Mouse (Mus musculus) liver, embryonic 16.5 days (tissue): Measurements from ENCODE around the gene Mt4. TPM values are rescaled to one million over a fixed set of nuclear protein-coding genes. Genes with fewer than 3 reads are reported as not detected.
A peak's percentile ranks its signal among the peaks of the same experiment; 100 is the strongest.

Experiments
- ATAC-seq: fragments of 200-750 bp; cut with Nextera tagmentation; 2 replicates; pipeline ENCODE4 v1.8.0; 2017; ENCODE audit warnings: low read depth, mild to moderate bottlenecking, moderate number of reproducible peaks, moderate library complexity
- H3K27ac ChIP-seq: fragments of 300-500 bp; sonication (generic); 2 replicates; pipeline ENCODE4 v1.5.1; 2014; ENCODE audit warnings: mild to moderate bottlenecking, low read length
- H3K27me3 ChIP-seq: fragments of 300-500 bp; sonication (generic); 2 replicates; pipeline ENCODE4 v1.6.1; 2014; ENCODE audit warnings: low read depth, low read length, mixed read lengths; ENCODE audit not compliant: control insufficient read depth, insufficient read depth
- H3K36me3 ChIP-seq: fragments of 300-500 bp; sonication (generic); 2 replicates; pipeline ENCODE4 v1.6.1; 2014; ENCODE audit warnings: mild to moderate bottlenecking; ENCODE audit not compliant: control insufficient read depth, insufficient read depth
- H3K4me1 ChIP-seq: fragments of 300-500 bp; sonication (generic); 2 replicates; pipeline ENCODE4 v1.6.1; 2014; ENCODE audit warnings: low read depth, low read length, mixed read lengths; ENCODE audit not compliant: control insufficient read depth
- H3K4me2 ChIP-seq: fragments of 300-500 bp; sonication (generic); 2 replicates; pipeline ENCODE4 v1.6.1; 2014; ENCODE audit warnings: low read depth, low read length, mixed read lengths
- H3K4me3 ChIP-seq: fragments of 300-500 bp; sonication (generic); 2 replicates; pipeline ENCODE4 v1.5.1; 2014; ENCODE audit warnings: low read depth, mild to moderate bottlenecking, low read length
- H3K9ac ChIP-seq: fragments of 300-500 bp; sonication (generic); 2 replicates; pipeline ENCODE4 v1.6.1; 2014; ENCODE audit warnings: low read depth, low read length
- H3K9me3 ChIP-seq: fragments of 300-500 bp; sonication (generic); replicated peaks from 2 replicates; pipeline ENCODE4 v1.6.1; 2016; ENCODE audit warnings: low read length; ENCODE audit not compliant: control insufficient read depth
- WGBS: fragments of 180-500 bp; shearing (Covaris S2); extraction: QIAGEN DNeasy Blood & Tissue Kit; methylation state at CpG from one replicate; pipeline ENCODE4 v1.1.7; 2014; ENCODE audit not compliant: insufficient replicate concordance; 5-methylcytosine and 5-hydroxymethylcytosine counted together
- polyA plus RNA-seq: library from polyadenylated mRNA; unstranded; fragments of >200 nt; fragmentation: Nextera tagmentation; extraction: Ambion mirVana; gene quantifications from 2 replicates; pipeline ENCODE4 v1.2.1, GENCODE M21; 2015

The Mt4 gene
- polyA plus RNA-seq, 1 experiment from 2014 or later = 0.67 TPM

DNA sequence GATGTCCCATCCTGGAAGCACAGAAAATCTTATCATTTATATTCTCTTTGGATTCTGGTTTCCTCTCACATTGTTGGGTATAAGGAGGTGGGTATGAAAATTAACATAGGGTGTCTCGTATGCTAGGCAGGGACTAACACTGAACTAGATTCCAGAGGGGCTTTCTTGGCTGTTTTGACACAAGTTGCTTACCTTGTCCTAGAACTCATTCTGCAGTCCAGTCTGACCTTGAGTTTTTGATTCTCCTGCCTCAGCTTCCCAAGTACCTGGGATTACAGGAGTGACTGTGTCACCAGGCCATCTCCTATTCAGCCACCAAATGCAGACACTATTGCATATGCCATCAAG lies 43.5 kb downstream of the Mt4 start:
- 54% methylated on average over 1 of the region's 1 CpGs for WGBS
- no peaks in the 10 kb centered on the region for H3K9me3 ChIP-seq
- ATAC-seq = no peak
- peaks cover 4% of the 10 kb centered on the region; the same call in 1 of the 2 replicates for H3K27me3 ChIP-seq
- H3K9ac ChIP-seq = peak overlapping the region; percentile 78
- H3K36me3 ChIP-seq = no peaks in the 10 kb centered on the region
- H3K27ac ChIP-seq = peak overlapping the region; percentile 100
- peaks cover 62% of the 10 kb centered on the region for H3K4me1 ChIP-seq
- H3K4me3 ChIP-seq = peak overlapping the region; percentile 75
- peak overlapping the region; percentile 66 for H3K4me2 ChIP-seq

DNA sequence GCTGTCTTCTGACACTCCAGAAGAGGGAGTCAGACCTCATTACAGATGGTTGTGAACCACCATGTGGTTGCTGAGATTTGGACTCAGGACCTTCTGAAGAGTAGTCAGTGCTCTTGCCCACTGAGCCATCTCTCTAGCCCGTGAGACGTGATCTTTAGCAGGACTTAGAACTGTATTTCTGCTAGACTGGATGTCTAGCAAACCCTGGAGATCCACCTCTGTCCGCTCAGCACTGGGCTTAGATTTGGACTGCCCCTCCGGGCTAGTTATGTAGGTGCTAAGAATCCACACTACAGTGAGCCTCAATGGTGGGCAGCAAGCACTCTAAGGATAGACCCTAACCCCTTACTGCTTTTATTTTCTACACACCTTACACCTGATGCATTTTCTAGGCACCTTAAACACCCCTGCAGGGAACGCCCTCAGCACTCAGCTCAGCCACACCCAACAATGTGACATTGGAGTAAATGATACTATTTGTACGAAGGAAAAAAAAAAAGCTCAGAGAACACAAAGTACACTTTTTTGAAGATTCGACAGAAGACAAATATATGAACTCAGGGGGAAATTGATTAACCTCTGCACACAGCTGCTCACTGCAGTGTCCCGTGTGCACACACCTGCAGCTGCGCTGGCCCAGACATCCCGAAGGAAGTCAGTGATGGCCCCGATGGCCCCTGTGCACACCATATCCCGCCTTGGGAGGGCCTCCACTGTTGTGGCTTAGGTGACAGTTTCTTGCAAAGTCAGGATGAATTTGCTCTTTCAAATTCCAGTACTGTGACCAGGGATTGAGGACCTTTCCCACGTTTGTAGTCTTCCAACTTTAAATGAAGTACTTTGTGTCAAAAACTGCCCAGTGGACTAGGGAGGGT lies 45.3 kb downstream of the Mt4 start:
- peak overlapping the region; percentile 86 for H3K4me2 ChIP-seq
- H3K4me1 ChIP-seq = peaks cover 73% of the 10 kb centered on the region
- H3K27me3 ChIP-seq = peaks cover 4% of the 10 kb centered on the region; the same call in 1 of the 2 replicates
- WGBS = 46% methylated on average over 13 of the region's 13 CpGs
- no peak for ATAC-seq
- peak overlapping the region; percentile 64 for H3K9ac ChIP-seq
- H3K9me3 ChIP-seq = no peaks in the 10 kb centered on the region
- H3K36me3 ChIP-seq = no peaks in the 10 kb centered on the region
- H3K27ac ChIP-seq = peak overlapping the region; percentile 96
- H3K4me3 ChIP-seq = peak overlapping the region; percentile 61

DNA sequence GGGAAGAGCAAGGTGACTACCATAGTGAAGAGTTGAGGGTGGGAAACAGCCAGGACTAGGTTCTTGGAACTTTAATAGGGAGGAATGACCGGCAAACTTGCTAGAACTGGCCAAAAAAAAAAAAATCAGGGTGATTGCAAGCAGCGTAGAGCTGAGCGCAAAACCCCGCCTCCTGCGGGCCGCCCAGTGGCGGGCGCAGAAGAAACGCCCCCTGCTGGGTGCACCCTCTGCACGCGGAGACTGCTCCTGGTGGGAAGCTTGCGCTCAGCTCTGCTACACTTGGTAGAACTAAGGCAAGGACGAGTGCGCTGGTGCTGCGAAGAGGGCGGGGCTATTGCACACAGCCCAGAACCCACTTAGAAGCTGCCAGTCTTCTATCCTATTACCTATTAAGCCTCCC lies 46.1 kb downstream of the Mt4 start:
- H3K4me3 ChIP-seq = peak overlapping the region; percentile 61
- H3K4me2 ChIP-seq = peak overlapping the region; percentile 86
- H3K9ac ChIP-seq = peak overlapping the region; percentile 64
- no peaks in the 10 kb centered on the region for H3K36me3 ChIP-seq
- no peaks in the 10 kb centered on the region for H3K9me3 ChIP-seq
- ATAC-seq = peak; percentile 57
- peak overlapping the region; percentile 96 for H3K27ac ChIP-seq
- H3K27me3 ChIP-seq = peaks cover 7% of the 10 kb centered on the region; the same call in 1 of the 2 replicates
- WGBS = 0% methylated on average over 16 of the region's 16 CpGs
- peaks cover 69% of the 10 kb centered on the region for H3K4me1 ChIP-seq

DNA sequence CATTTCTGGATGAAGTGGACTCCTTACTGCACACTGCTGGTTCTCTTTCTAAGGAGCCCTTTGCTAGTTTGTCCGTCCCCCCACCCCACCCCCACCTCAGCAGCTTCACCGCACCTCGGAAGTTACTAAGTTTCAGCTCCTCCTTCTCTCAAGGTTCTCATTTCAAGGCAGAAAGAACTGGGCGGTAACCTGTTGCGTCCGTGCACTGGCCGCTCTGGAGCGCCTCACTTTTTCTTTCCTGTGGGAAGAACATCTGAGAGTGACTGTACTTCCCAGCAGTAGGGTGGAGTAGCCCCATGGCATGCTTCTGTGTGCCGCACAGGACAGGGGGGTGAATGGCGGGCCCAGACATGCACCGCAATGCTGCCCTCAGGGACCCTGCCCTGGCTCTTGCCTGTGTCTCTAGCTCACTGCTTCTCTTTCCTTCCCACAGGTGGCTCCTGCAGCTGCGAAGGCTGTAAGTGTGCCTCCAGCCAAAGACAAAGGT lies 47.4 kb downstream of the Mt4 start:
- peak overlapping the region; percentile 96 for H3K27ac ChIP-seq
- H3K9ac ChIP-seq = peak overlapping the region; percentile 64
- peaks cover 7% of the 10 kb centered on the region for H3K27me3 ChIP-seq
- ATAC-seq = no peak
- H3K4me3 ChIP-seq = peak overlapping the region; percentile 3; the same call in 1 of the 2 replicates
- WGBS = 47% methylated on average over 12 of the region's 12 CpGs
- H3K4me1 ChIP-seq = peaks cover 66% of the 10 kb centered on the region
- peak overlapping the region; percentile 86 for H3K4me2 ChIP-seq
- no peaks in the 10 kb centered on the region for H3K9me3 ChIP-seq
- no peaks in the 10 kb centered on the region for H3K36me3 ChIP-seq

DNA sequence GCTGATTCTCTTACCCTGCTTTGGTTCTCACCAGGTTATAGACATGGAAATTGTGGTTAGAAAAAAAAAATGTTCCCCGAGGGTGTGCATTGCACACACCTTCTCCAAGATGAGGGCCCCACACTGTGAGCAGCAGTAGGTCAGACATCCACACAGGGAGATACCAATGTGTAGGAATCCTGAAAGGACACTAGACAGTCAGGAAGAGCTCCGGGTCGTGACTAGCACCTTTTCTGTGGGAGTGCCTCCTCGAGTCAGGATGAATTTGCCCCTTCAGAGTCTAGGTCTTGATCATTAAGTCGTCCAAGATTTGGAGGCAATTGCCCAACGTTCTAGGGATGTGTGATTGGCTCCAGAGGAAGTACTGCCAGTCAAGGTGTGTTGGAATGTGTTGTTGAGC lies 48.8 kb downstream of the Mt4 start:
- Histone ChIP-seq H3K9ac (peak overlapping the region; percentile 66), H3K27ac (peak overlapping the region; percentile 93), H3K27me3 (peaks cover 7% of the 10 kb centered on the region), H3K9me3 (no peaks in the 10 kb centered on the region), H3K4me1 (peaks cover 71% of the 10 kb centered on the region), H3K4me2 (peak overlapping the region; percentile 68), H3K4me3 (peak overlapping the region; percentile 43), H3K36me3 (no peaks in the 10 kb centered on the region)
- 53% methylated on average over 6 of the region's 6 CpGs for WGBS
- ATAC-seq = no peak

DNA sequence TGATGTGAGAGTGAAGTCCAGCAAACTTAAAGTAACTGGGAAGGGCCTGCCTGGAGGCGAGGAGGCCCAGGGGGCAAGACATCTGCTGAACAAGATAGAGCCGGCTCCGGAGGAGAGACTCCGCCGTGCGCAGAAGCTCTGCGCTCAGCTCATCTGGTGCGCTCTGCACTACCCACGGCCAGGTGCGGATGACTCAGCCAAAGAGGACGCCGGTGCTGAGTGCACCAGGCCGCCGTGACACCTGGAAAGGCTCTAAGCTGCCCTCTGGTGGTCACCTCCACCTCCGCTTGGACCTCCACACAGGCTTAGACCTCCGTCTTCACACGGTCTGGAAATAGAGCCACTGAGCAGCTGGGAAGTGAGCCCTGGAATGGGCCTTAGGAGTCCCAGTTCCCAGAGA lies 49.5 kb downstream of the Mt4 start:
- Histone ChIP-seq H3K4me1 (peaks cover 78% of the 10 kb centered on the region), H3K4me2 (peak overlapping the region; percentile 68), H3K4me3 (peak overlapping the region; percentile 43), H3K27ac (peak overlapping the region; percentile 93), H3K27me3 (peaks cover 7% of the 10 kb centered on the region), H3K36me3 (no peaks in the 10 kb centered on the region), H3K9me3 (no peaks in the 10 kb centered on the region), H3K9ac (peak overlapping the region; percentile 66)
- WGBS = 3% methylated on average over 17 of the region's 17 CpGs
- ATAC-seq = peak; percentile 83

DNA sequence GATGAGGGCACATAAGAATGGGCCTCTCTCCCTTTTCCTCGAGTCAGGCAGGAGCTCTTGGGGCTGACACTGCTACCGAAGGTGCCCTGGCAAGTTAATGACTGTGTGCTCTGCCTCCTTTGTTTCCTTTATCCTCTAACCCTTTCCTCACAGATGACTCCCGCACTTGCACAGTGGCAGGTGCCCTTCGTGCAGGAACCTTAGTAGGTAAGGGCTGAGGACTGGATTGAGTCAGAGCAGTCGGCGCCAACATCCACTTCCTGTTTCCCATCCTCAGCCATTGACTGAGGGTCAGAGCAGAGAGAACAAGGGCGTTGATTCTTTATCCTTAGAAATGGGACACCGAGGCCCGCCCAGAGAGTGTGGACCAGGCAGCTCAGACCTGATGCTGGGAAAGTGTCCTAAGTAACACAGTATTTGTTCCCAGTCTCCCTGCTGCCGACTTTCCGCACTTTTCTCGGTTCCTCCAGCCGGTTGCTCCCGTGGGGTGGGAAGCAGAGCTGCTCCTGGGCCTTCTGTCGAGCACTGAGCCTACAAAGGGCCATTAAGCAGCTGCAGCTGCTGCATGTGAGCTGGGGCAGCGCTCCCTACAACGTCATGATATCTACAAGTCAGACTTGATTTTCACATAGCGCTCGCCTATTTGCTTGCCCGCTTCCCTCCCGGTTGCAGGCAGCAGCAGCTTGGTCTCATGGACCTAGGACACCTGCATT lies 50.4 kb downstream of the Mt4 start:
- peaks cover 7% of the 10 kb centered on the region for H3K27me3 ChIP-seq
- peak overlapping the region; percentile 68 for H3K4me2 ChIP-seq
- no peak overlapping the region; the same call in 1 of the 2 replicates for H3K4me3 ChIP-seq
- H3K9ac ChIP-seq = peak overlapping the region; percentile 53
- H3K9me3 ChIP-seq = no peaks in the 10 kb centered on the region
- H3K36me3 ChIP-seq = no peaks in the 10 kb centered on the region
- no peak for ATAC-seq
- peaks cover 72% of the 10 kb centered on the region for H3K4me1 ChIP-seq
- 40% methylated on average over 21 of the region's 21 CpGs for WGBS
- peak overlapping the region; percentile 93 for H3K27ac ChIP-seq
